Mouse (Mus musculus) adrenal gland, adult 8-10 months (tissue): ENCODE data around the gene Tnxb. TPM values are rescaled to one million over a fixed set of nuclear protein-coding genes. Genes with fewer than 3 reads are reported as not detected.
"Not testable (repeated sequence)": the region's sequence is repeated elsewhere in the genome, so short reads cannot be mapped to it uniquely, and the experiment has no call there.

Experiments used
- DNase-seq: peaks from one replicate; pipeline ENCODE4 v3.0.0; 2022
- total RNA-seq, 4 experiments: library from RNA; stranded (reverse); gene quantifications; 2 replicates each; pipeline ENCODE4 v1.2.4; 2022

The Tnxb gene
- total RNA-seq, 4 experiments from 2014 or later, result 27.6 to 54.1 (median 41.4) TPM

- no peak for DNase-seq
Observed at GRCm38 (mm10) chr17:34685120-34686110, 15.1 kb downstream of the Tnxb start.

GRCm38 (mm10) chr17:34688889-34689288 lies 18.6 kb downstream of the Tnxb start:
- DNase-seq, result no peak

- DNase-seq, result no peak
Observed at GRCm38 (mm10) chr17:34690458-34690857, 20.1 kb downstream of the Tnxb start.

GRCm38 (mm10) chr17:34692906-34693305 lies 22.6 kb downstream of the Tnxb start:
- no peak for DNase-seq

- DNase-seq, result no peak
Observed at GRCm38 (mm10) chr17:34699575-34700408, 29.5 kb downstream of the Tnxb start.

- no peak for DNase-seq
Observed at GRCm38 (mm10) chr17:34700671-34701071, 30.3 kb downstream of the Tnxb start.

- not testable (repeated sequence) for DNase-seq
Observed at GRCm38 (mm10) chr17:34706476-34706875, 36.1 kb downstream of the Tnxb start.

- DNase-seq, result peak; percentile 66
Observed at GRCm38 (mm10) chr17:34712951-34713350, 42.6 kb downstream of the Tnxb start.

GRCm38 (mm10) chr17:34714181-34714907 lies 44.0 kb downstream of the Tnxb start:
- peak; percentile 83 for DNase-seq

GRCm38 (mm10) chr17:34714908-34715445 lies 44.6 kb downstream of the Tnxb start:
- DNase-seq, result not testable (repeated sequence)

- not testable (repeated sequence) for DNase-seq
Observed at GRCm38 (mm10) chr17:34715451-34715850, 45.1 kb downstream of the Tnxb start.

GRCm38 (mm10) chr17:34716247-34716646 lies 45.9 kb downstream of the Tnxb start:
- DNase-seq, result no peak

- no peak for DNase-seq
Observed at GRCm38 (mm10) chr17:34717401-34717800, 47.1 kb downstream of the Tnxb start.

GRCm38 (mm10) chr17:34719886-34720285 lies 49.6 kb downstream of the Tnxb start:
- DNase-seq, result not testable (repeated sequence)

- peak; percentile 71 for DNase-seq
Observed at GRCm38 (mm10) chr17:34722238-34722637, 51.9 kb downstream of the Tnxb start.

GRCm38 (mm10) chr17:34723066-34723465 lies 52.7 kb downstream of the Tnxb start:
- no peak for DNase-seq

GRCm38 (mm10) chr17:34727887-34728286 lies 57.6 kb downstream of the Tnxb start:
- DNase-seq, result no peak

GRCm38 (mm10) chr17:34729155-34729554 lies 58.8 kb downstream of the Tnxb start:
- not testable (repeated sequence) for DNase-seq

GRCm38 (mm10) chr17:34729779-34730553 lies 59.6 kb downstream of the Tnxb start:
- DNase-seq, result peak; percentile 77

- DNase-seq, result not testable (repeated sequence)
Observed at GRCm38 (mm10) chr17:34737466-34737865, 67.1 kb downstream of the Tnxb start.

GRCm38 (mm10) chr17:34739708-34740107 lies 69.4 kb downstream of the Tnxb start:
- not testable (repeated sequence) for DNase-seq
